Mouse (Mus musculus) testis, adult 2 months (tissue): Measurements from ENCODE around the gene Olfr1014.

Source experiments
- CTCF ChIP-seq: fragments of 200-500 bp; IDR thresholded peaks from 2 replicates; pipeline ENCODE4 v1.5.1; 2012; ENCODE audit warnings: low read depth, mild to moderate bottlenecking, inconsistent platforms, low read length, moderate library complexity; ENCODE audit not compliant: control insufficient read depth, insufficient read depth, insufficient replicate concordance
- POLR2A ChIP-seq: fragments of 200-500 bp; IDR thresholded peaks from 2 replicates; pipeline ENCODE4 v1.6.1; 2012; ENCODE audit warnings: low read depth, mild to moderate bottlenecking, inconsistent platforms, low read length, moderate library complexity; ENCODE audit not compliant: control insufficient read depth

DNA sequence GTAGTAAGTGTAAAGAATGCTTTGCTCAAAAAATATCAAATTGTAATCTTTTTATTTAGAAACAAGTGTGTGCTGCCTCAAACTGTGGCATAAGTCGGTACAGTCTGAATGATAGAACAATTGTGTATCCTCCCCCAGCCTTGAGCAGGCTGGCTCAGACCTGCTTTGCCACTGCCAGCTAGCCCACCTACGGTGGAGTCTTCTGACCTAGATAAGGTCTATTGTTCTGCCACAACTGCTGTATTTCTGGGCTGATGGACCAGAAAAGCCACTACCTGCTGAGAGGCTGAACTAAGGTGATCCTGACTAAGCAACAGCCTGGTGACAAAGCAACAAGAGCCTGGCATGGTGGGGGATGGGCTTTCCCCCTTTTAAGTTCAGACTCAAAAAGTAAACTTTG is 19.8 kb downstream of the Olfr1014 start:
- TF ChIP-seq CTCF = no peak
- no peak for TF ChIP-seq POLR2A
